Mouse (Mus musculus) heart, postnatal 0 days (tissue): Measurements from ENCODE around the gene Hmbs. TPM values are rescaled to one million over a fixed set of nuclear protein-coding genes. Genes with fewer than 3 reads are reported as not detected.

Experiments used
- ATAC-seq: fragments of 200-750 bp; cut with Nextera tagmentation; 2 replicates; pipeline ENCODE4 v1.8.0; 2017; ENCODE audit warnings: low read depth, moderate number of reproducible peaks, moderate library complexity; ENCODE audit not compliant: insufficient read depth
- DNase-seq: peaks from one replicate; pipeline ENCODE4 v3.0.0-alpha.2; 2016; ENCODE audit warnings: low spot score
- H3K27ac ChIP-seq: fragments of 300-500 bp; sonication (generic); 2 replicates; pipeline ENCODE4 v1.5.1; 2014; ENCODE audit warnings: low read depth, mild to moderate bottlenecking
- H3K27me3 ChIP-seq: fragments of 300-500 bp; sonication (generic); 2 replicates; pipeline ENCODE4 v1.6.1; 2014; ENCODE audit warnings: low read length, mixed read lengths; ENCODE audit not compliant: control insufficient read depth, insufficient read depth
- H3K36me3 ChIP-seq: fragments of 300-500 bp; sonication (generic); replicated peaks from 2 replicates; pipeline ENCODE4 v1.6.1; 2014; ENCODE audit warnings: low read length, mixed read lengths; ENCODE audit not compliant: control insufficient read depth, insufficient read depth
- H3K4me1 ChIP-seq: fragments of 300-500 bp; sonication (generic); 2 replicates; pipeline ENCODE4 v1.6.1; 2014; ENCODE audit warnings: antibody characterized with exemption; ENCODE audit not compliant: control insufficient read depth, insufficient read depth
- H3K4me2 ChIP-seq: fragments of 300-500 bp; sonication (generic); 2 replicates; pipeline ENCODE4 v1.6.1; 2014; ENCODE audit warnings: low read depth, mild to moderate bottlenecking, low read length, moderate library complexity
- H3K4me3 ChIP-seq: fragments of 300-500 bp; sonication (generic); 2 replicates; pipeline ENCODE4 v1.5.1; 2014; ENCODE audit warnings: low read depth, low read length
- H3K9ac ChIP-seq: fragments of 300-500 bp; sonication (generic); replicated peaks from 2 replicates; pipeline ENCODE4 v1.6.1; 2014; ENCODE audit warnings: low read depth, low read length, mixed read lengths
- H3K9me3 ChIP-seq: fragments of 300-500 bp; sonication (generic); replicated peaks from 2 replicates; pipeline ENCODE4 v1.6.1; 2016; ENCODE audit warnings: low read length; ENCODE audit not compliant: control insufficient read depth
- CTCF ChIP-seq: IDR thresholded peaks from 2 replicates; pipeline ENCODE4 v1.5.1; 2016; ENCODE audit warnings: antibody characterized with exemption, control low read depth, low read depth
- EP300 ChIP-seq: IDR thresholded peaks from 2 replicates; pipeline ENCODE4 v1.6.1; 2016; ENCODE audit warnings: antibody characterized with exemption, low read depth
- WGBS: fragments of 180-500 bp; shearing (Covaris S2); extraction: QIAGEN DNeasy Blood & Tissue Kit; methylation state at CpG from one replicate; pipeline ENCODE4 v1.1.7; 2014; 5-methylcytosine and 5-hydroxymethylcytosine counted together
- polyA plus RNA-seq: library from polyadenylated mRNA; unstranded; fragments of >200 nt; fragmentation: Nextera tagmentation; extraction: Ambion mirVana; gene quantifications from 2 replicates; pipeline ENCODE4 v1.2.1, GENCODE M21; 2015
- total RNA-seq: library from RNA; depleted of rRNA; stranded (reverse); fragments of >200 nt; gene quantifications from 2 replicates; pipeline ENCODE4 v1.2.3, GENCODE M21; 2014; ENCODE audit warnings: low replicate concordance

Gene Hmbs
- total and polyA plus RNA-seq, 2 experiments from 2014 or later, result 81.3 to 96.3 TPM

- no peak overlapping the region for H3K27ac ChIP-seq
- WGBS, result 77% methylated on average over 6 of the region's 6 CpGs
- H3K9me3 ChIP-seq, result no peaks in the 10 kb centered on the region
- H3K27me3 ChIP-seq, result no peaks in the 10 kb centered on the region
- DNase-seq (no peak), ATAC-seq (no peak)
- no peak overlapping the region for H3K4me3 ChIP-seq
- H3K4me2 ChIP-seq, result no peak overlapping the region
- H3K4me1 ChIP-seq, result peaks cover 9% of the 10 kb centered on the region; the same call in 1 of the 2 replicates
- TF ChIP-seq EP300 (no peak), CTCF (no peak)
- no peak overlapping the region for H3K9ac ChIP-seq
- H3K36me3 ChIP-seq, result peaks cover 44% of the 10 kb centered on the region
Observed at GRCm38 (mm10) chr9:44345570-44346433, 1.8 kb upstream of the Hmbs start.

GRCm38 (mm10) chr9:44343290-44343689 lies 738 bp downstream of the Hmbs start:
- H3K36me3 ChIP-seq, result peaks cover 43% of the 10 kb centered on the region
- 2% methylated on average over 6 of the region's 6 CpGs for WGBS
- TF ChIP-seq CTCF (no peak), EP300 (no peak)
- peak overlapping the region; percentile 98 for H3K27ac ChIP-seq
- H3K27me3 ChIP-seq, result no peaks in the 10 kb centered on the region
- peak overlapping the region; percentile 91 for H3K4me3 ChIP-seq
- H3K9ac ChIP-seq, result peak overlapping the region; percentile 75
- no peaks in the 10 kb centered on the region for H3K9me3 ChIP-seq
- ATAC-seq, result peak; percentile 39
- DNase-seq, result peak; percentile 54
- H3K4me2 ChIP-seq, result peak overlapping the region; percentile 85
- peaks cover 9% of the 10 kb centered on the region; the same call in 1 of the 2 replicates for H3K4me1 ChIP-seq

- no peak overlapping the region for H3K9ac ChIP-seq
- DNase-seq, result no peak
- no peaks in the 10 kb centered on the region for H3K9me3 ChIP-seq
- H3K4me1 ChIP-seq, result peaks cover 11% of the 10 kb centered on the region; the same call in 1 of the 2 replicates
- peak overlapping the region; percentile 98; the same call in 1 of the 2 replicates for H3K27ac ChIP-seq
- no peak overlapping the region for H3K4me3 ChIP-seq
- 88% methylated on average over 1 of the region's 1 CpGs for WGBS
- no peak for ATAC-seq
- no peaks in the 10 kb centered on the region for H3K27me3 ChIP-seq
- TF ChIP-seq CTCF (no peak), EP300 (no peak)
- H3K36me3 ChIP-seq, result peaks cover 39% of the 10 kb centered on the region
- peak overlapping the region; percentile 85 for H3K4me2 ChIP-seq
Observed at GRCm38 (mm10) chr9:44342605-44343004, 1.4 kb downstream of the Hmbs start.

DNA sequence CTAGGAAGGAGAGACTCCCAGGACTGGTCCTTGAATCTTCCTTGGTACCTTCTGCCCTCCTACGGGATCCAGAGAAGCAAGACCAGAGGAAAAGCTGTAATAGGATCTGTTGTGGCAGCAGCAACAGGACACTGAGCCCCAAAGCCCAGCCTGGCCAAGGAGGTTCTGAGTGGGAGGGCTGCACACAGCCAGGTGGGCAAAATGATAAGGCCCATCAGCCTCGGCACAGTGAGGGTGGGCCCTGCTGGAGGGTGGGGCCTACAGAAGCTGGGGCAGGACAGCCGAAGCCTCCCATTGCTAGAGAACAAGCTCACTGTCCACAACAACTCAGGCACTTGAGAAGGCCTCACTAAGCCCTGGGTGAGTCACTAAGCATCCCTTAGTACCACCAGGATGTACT lies 1.9 kb downstream of the Hmbs start:
- no peak overlapping the region for H3K4me3 ChIP-seq
- H3K27me3 ChIP-seq, result no peaks in the 10 kb centered on the region
- H3K9me3 ChIP-seq, result no peaks in the 10 kb centered on the region
- peaks cover 39% of the 10 kb centered on the region for H3K36me3 ChIP-seq
- H3K9ac ChIP-seq, result no peak overlapping the region
- TF ChIP-seq CTCF, result no peak
- no peak for ATAC-seq
- H3K27ac ChIP-seq, result no peak overlapping the region
- H3K4me2 ChIP-seq, result peak overlapping the region; percentile 85; the same call in 1 of the 2 replicates
- no peak for DNase-seq
- H3K4me1 ChIP-seq, result peaks cover 15% of the 10 kb centered on the region; the same call in 1 of the 2 replicates
- WGBS, result 39% methylated on average over 3 of the region's 3 CpGs

GRCm38 (mm10) chr9:44341487-44341886 lies 2.5 kb downstream of the Hmbs start:
- no peak for TF ChIP-seq CTCF
- no peak for TF ChIP-seq EP300
- ATAC-seq (no peak), DNase-seq (no peak)
- H3K4me1 ChIP-seq, result peaks cover 20% of the 10 kb centered on the region
- H3K9ac ChIP-seq, result no peak overlapping the region
- peaks cover 32% of the 10 kb centered on the region for H3K36me3 ChIP-seq
- no peaks in the 10 kb centered on the region for H3K9me3 ChIP-seq
- WGBS, result 87% methylated on average over 5 of the region's 5 CpGs
- no peak overlapping the region for H3K4me3 ChIP-seq
- H3K4me2 ChIP-seq, result no peak overlapping the region
- H3K27me3 ChIP-seq, result no peaks in the 10 kb centered on the region
- H3K27ac ChIP-seq, result no peak overlapping the region
